Mouse (Mus musculus) embryonic stem cell, embryonic (primary cell): Measurements from ENCODE around the gene Tdgf1.

Source experiments
- CTCF ChIA-PET, 4 experiments: fragments of 300-600 bp in 2 of 4; fragments of 350-600 bp in 2 of 4; sonication (Branson Sonifier 250); formaldehyde crosslinking; loops; one replicate each; lab custom pipeline; 2022; ENCODE audit warnings: inconsistent platforms in 2 of 4; lab: Charles Lee
- POLR2A ChIA-PET, 4 experiments: fragments of 300-600 bp in 2 of 4; fragments of 350-600 bp in 2 of 4; sonication (Branson Sonifier 250); formaldehyde crosslinking; loops; one replicate each; lab custom pipeline; 2022; ENCODE audit warnings: antibody characterized with exemption in 4 of 4, inconsistent platforms in 1 of 4; lab: Charles Lee

Tdgf1 gene

GRCm38 (mm10) chr9:110907838-110908630 lies 37.9 kb downstream of the Tdgf1 start:
- POLR2A ChIA-PET: no interaction called here
- CTCF ChIA-PET: interaction anchor here in 2 of 4 experiments (0.6 to 1.5 kb wide), 2 partner anchors 15 to 374 kb away, joined by 5 read pairs; no protein-coding TSS in a partner anchor

DNA sequence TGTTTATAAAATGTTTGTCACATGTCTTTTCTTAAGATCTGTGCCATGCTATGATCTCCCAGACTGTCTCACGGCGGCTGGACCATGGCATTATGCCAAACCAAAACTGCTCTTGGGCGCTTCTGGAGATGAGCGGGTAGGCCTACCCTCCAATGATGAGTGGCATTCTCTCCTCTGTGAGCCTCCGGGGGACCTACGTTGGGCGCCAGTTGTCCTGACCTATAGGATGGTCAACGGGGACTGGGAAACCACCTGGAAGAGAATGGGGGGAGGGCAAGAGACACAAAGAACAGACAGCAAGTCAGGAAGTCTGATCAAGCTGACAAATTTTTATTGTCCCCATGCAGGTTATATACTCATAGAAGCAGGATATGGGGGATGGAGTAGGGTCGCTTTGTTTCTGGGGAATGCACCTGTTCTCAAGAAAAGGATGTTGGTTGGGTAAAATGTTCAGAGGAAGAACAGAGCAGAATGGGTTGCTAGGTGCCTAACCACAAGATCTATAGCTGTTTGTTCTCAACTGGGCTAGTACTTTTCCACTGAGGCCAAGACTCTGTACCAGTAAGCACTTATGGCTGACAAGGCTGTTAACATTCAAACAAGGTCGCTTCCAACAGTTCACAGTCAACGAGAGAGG lies 38.6 kb downstream of the Tdgf1 start:
- ChIA-PET POLR2A (no interaction called here), CTCF (interaction anchor here in 1 of 4 experiments (0.6 kb wide), 1 partner anchor 374 kb away, joined by 5 read pairs; no protein-coding TSS in a partner anchor)

DNA sequence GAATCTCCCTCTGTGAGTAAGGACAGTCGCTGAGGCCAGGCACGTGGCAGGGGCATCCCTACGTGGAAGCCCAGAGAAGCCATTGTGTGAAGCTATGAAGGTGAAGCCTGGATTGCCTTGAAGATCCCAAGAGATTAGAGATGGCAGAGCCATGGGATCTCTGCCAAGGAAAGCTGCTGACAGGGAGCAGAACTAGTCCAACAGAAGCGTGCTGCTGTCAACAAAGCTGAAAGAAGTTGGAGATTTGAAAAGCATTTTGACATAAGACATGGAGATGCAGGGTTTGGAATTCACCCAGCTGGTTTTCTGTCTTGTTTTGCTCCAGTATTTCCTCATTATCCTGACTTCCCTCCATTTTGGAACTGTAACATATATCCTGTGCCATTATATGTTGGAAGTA lies 43.7 kb downstream of the Tdgf1 start:
- ChIA-PET POLR2A (interaction anchor here in 3 of 4 experiments (0.5 to 1.2 kb wide), 4 partner anchors 9 to 977 kb away, joined by 3 to 5 read pairs (median 4); no protein-coding TSS in a partner anchor), CTCF (interaction anchor here (0.6 to 1.8 kb wide), 5 partner anchors 12 to 183 kb away, joined by 3 to 5 read pairs (median 4); no protein-coding TSS in a partner anchor)

GRCm38 (mm10) chr9:110901204-110901603 lies 44.8 kb downstream of the Tdgf1 start:
- POLR2A ChIA-PET: interaction anchor here in 1 of 4 experiments (0.8 kb wide), 1 partner anchor 53 kb away, joined by 3 read pairs; no protein-coding TSS in a partner anchor
- CTCF ChIA-PET: interaction anchor here in 2 of 4 experiments (0.5 to 1.8 kb wide), 6 partner anchors 11 to 247 kb away, joined by 3 to 10 read pairs (median 3); no protein-coding TSS in a partner anchor

DNA sequence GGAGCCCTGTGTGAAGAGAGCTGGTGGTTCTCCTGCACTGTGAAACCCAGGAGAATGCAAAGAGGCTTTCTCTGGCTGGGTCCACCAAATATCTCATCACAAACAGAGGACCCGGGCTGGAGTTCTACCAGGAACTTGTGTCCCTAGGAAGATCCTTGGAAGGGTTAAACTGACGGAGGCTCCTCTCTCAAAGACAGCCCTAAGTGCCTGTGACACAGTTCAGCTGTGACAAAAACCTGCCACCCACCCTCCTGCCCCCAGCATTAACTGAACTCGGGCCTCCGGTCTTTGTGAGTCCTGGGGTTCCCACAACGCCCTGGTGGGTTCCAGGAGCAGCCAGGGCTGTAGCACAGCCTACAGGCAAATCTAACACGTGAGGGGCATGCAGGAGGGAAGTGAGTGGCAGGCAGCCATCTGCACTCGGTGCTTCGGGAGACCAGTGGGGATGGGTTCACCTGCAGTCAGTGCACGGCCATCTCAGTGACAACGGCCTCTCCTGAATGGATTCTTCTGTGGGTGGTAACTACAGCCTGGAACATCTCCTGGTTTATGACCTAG lies 46.4 kb downstream of the Tdgf1 start:
- CTCF ChIA-PET: interaction anchor here in 2 of 4 experiments (1.1 to 1.3 kb wide), 2 partner anchors 23 kb away, joined by 3 to 4 read pairs; no protein-coding TSS in a partner anchor
- POLR2A ChIA-PET: no interaction called here

DNA sequence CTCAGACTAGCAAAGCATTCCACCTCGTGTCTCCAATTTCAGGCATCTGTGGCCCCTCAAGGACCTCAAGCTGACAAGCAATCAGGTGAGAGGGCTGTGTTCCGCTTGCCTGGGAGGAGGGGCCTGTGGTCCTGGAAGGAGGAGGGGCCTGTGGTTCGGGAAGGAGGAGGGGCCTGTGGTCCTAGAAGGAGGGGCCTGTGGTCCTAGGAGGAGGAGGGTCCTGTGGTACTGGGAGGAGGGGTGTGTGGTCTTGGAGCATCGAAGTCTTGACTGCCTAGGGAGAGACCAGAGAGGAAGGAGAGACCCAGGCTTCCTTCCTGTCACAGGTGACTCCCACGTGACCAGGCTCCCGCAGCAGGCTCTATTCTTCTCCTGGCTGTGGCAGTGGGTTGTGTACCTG lies 49.4 kb downstream of the Tdgf1 start:
- POLR2A ChIA-PET: interaction anchor here in 2 of 4 experiments (0.6 to 5.3 kb wide), 14 partner anchors 8 to 393 kb away, joined by 3 to 24 read pairs (median 5); partner anchors contain the start of genes Als2cl (in 2 of the 2), Tmie (in 2 of the 2), Prss43 (in 1 of the 2) and Tdgf1 (in 1 of the 2)
- CTCF ChIA-PET: interaction anchor here in 3 of 4 experiments (0.9 to 3.0 kb wide), 10 partner anchors 16 to 115 kb away, joined by 3 to 12 read pairs (median 4); partner anchors contain the start of genes Als2cl (in 2 of the 3) and Tmie (in 2 of the 3)

DNA sequence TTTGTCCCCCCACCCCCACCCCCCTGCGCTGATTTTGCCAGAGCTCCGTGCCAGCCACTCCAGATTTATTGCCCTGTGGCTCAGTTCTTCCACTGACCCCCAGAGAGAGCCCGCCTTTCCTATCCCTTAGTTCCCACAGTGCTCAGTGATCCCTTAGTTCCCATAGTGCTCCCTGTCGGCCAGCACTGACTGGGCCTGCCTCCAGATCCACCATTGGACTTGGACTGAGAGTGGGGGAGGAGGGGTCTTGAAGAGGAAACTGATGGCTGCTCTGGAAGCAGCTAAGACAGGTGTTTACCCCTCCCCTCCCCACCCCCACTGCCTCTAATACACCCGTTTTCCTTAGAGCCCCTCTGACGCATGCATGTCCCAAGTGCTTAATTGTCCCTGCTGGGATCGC lies 50.0 kb downstream of the Tdgf1 start:
- ChIA-PET POLR2A (interaction anchor here in 3 of 4 experiments (0.6 to 5.3 kb wide), 19 partner anchors 8 to 497 kb away, joined by 3 to 24 read pairs (median 5); partner anchors contain the start of genes Als2cl (in 2 of the 3), Tdgf1 (in 2 of the 3), Tmie (in 2 of the 3) and Prss43 (in 1 of the 3)), CTCF (interaction anchor here (0.6 to 3.0 kb wide), 12 partner anchors 12 to 118 kb away, joined by 3 to 12 read pairs (median 4); partner anchors contain the start of genes Als2cl (in 2 of the 4) and Tmie (in 2 of the 4))

- ChIA-PET CTCF (interaction anchor here (0.6 to 3.0 kb wide), 13 partner anchors 11 to 163 kb away, joined by 3 to 12 read pairs (median 4); partner anchors contain the start of genes Als2cl (in 2 of the 4) and Tmie (in 2 of the 4)), POLR2A (interaction anchor here in 3 of 4 experiments (0.9 to 5.3 kb wide), 16 partner anchors 7 to 114 kb away, joined by 3 to 24 read pairs (median 6); partner anchors contain the start of genes Als2cl (in 2 of the 3), Tdgf1 (in 2 of the 3) and Tmie (in 2 of the 3))
Measured at GRCm38 (mm10) chr9:110895507-110895906, 50.5 kb downstream of the Tdgf1 start.

DNA sequence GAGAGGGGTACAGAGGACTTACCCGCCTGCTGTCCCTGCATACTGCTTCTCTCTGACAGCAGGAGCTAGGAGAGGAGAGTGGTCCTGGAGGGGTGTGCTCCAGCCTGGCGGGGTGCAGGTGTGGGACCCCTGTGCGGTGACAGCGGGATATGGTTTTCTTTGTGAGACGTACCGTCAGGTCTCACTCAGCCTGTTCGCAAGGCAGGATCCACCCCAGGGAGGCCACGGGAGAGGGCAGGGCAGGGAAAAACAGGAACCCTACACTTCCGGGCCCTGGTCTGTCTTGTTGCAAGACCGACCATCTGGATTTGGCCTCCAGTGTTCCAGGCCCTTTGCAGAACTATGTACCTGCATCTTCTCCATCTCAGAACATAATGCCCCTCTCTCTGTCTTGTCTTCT lies 52.5 kb downstream of the Tdgf1 start:
- POLR2A ChIA-PET: interaction anchor here in 1 of 4 experiments (5.3 kb wide), 1 partner anchor 13 kb away, joined by 24 read pairs; the partner anchor contains the start of genes Als2cl and Tmie
- CTCF ChIA-PET: interaction anchor here in 2 of 4 experiments (1.0 to 1.7 kb wide), 2 partner anchors 22 to 23 kb away, joined by 3 to 5 read pairs; partner anchors contain the start of gene Fam240a (in 1 of the 2)

DNA sequence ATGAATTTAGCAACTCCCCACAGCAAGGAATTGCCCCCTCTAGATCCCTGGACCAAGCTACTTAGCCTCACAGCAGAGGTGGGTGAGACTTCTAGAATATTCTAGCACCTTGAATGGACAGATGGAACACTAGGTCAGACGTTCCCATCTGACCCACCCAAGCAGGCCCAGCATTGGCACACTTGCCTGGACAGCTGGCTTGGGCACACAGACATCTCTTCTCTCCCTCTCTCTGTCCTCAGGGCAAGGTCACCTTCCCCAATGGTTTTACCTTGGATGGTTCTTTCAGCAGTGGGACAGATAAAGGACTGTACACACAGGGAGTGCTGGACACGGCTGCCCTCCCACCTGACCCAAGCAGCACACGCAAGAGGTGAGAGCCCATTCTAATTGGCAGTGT lies 53.4 kb downstream of the Tdgf1 start:
- ChIA-PET POLR2A (interaction anchor here in 1 of 4 experiments (5.3 kb wide), 1 partner anchor 13 kb away, joined by 24 read pairs; the partner anchor contains the start of genes Als2cl and Tmie), CTCF (interaction anchor here in 2 of 4 experiments (0.9 to 1.0 kb wide), 2 partner anchors 24 to 30 kb away, joined by 3 to 4 read pairs; partner anchors contain the start of gene Fam240a (in 1 of the 2))

GRCm38 (mm10) chr9:110891077-110891828 lies 54.7 kb downstream of the Tdgf1 start:
- CTCF ChIA-PET: interaction anchor here (0.5 to 2.0 kb wide), 12 partner anchors 10 to 413 kb away, joined by 3 to 23 read pairs (median 5); partner anchors contain the start of genes Als2cl (in 1 of the 4) and Tmie (in 1 of the 4)
- POLR2A ChIA-PET: interaction anchor here in 2 of 4 experiments (1.0 to 1.8 kb wide), 5 partner anchors 11 to 74 kb away, joined by 3 to 6 read pairs (median 3); partner anchors contain the start of genes Als2cl (in 1 of the 2) and Tmie (in 1 of the 2)

GRCm38 (mm10) chr9:110890026-110890783 lies 55.8 kb downstream of the Tdgf1 start:
- ChIA-PET CTCF (interaction anchor here (0.6 to 2.0 kb wide), 35 partner anchors 8 to 399 kb away, joined by 3 to 23 read pairs (median 3); partner anchors contain the start of genes Als2cl (in 2 of the 4), Tmie (in 2 of the 4) and Nbeal2 (in 1 of the 4)), POLR2A (interaction anchor here in 2 of 4 experiments (1.1 to 2.7 kb wide), 5 partner anchors 10 to 62 kb away, joined by 3 to 16 read pairs (median 4); partner anchors contain the start of genes Als2cl (in 2 of the 2) and Tmie (in 2 of the 2))
